ENCODE assay signal across 7 mouse cellular contexts in the genomic region with DNA sequence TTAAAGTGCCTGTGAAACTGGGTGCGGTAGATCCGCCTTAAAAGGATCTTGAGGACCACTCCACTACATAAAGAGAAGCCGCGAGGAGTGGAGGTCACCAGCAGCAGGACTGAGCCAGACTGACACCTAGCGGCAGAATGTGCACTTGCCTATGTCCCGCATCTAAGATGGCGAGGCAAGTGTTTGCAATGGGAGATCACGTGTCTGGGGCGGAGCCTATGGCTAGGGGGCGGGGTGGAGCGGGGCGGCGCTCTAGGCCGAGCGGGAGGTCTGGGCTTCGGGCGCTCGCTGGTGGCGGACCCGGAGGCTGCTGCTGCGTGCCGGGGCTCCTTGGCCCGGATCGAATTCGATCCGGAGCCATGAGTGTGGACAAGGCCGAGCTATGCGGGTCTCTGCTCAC. TPM values are rescaled to one million over a fixed set of nuclear protein-coding genes. Genes with fewer than 3 reads are reported as not detected.
DNase-seq lines count a peak whose midpoint lies in the region; ATAC-seq and TF ChIP-seq lines count a peak whose summit lies in the region.

A gene (plus strand): TSS at position 255 of the 400 bp plus-strand sequence.

- 0 out of 2 replicates have a peak, but pooled peaks cover 4% of the 10 kb centered on the region for H3K4me1 ChIP-seq in intestine, postnatal 0 days (replicated peaks; ENCODE audit: control insufficient read depth, insufficient read depth, low read length)
- peaks cover 28% of the 10 kb centered on the region for H3K4me1 ChIP-seq in midbrain, embryonic 12.5 days
- H3K4me1 ChIP-seq in small intestine, adult 2 months (ENCODE audit: control insufficient read depth, insufficient read depth, insufficient read length, low read length): peaks cover 22% of the 10 kb centered on the region; the same call in 1 of the 2 replicates

- ATAC-seq in intestine, postnatal 0 days: peak; percentile 84
- ATAC-seq in midbrain, embryonic 12.5 days (ENCODE audit: low FRiP score, low read depth): peak; percentile 92

- no peaks in the 10 kb centered on the region for H3K27me3 ChIP-seq in intestine, postnatal 0 days (replicated peaks; ENCODE audit: control insufficient read depth, insufficient read depth, low read length)
- H3K27me3 ChIP-seq in midbrain, embryonic 12.5 days: peaks cover 63% of the 10 kb centered on the region
- H3K27me3 ChIP-seq in small intestine, adult 2 months (ENCODE audit: control insufficient read depth, insufficient read depth, low read length): no peaks in the 10 kb centered on the region

- H3K27ac ChIP-seq in intestine, postnatal 0 days (ENCODE audit: low read depth, low read length): peak within 1 kb of the TSS; percentile 89
- H3K27ac ChIP-seq in midbrain, embryonic 12.5 days (replicated peaks): peak within 1 kb of the TSS; percentile 65
- H3K27ac ChIP-seq in small intestine, adult 2 months (ENCODE audit: insufficient read depth, low read depth, low read length): peak within 1 kb of the TSS; percentile 93

- TF ChIP-seq POLR2A in small intestine, adult 2 months (IDR thresholded peaks at IDR 0.05; ENCODE audit: low read depth, low read length): peak; percentile 84

- intact Hi-C loops in left cerebral cortex, postnatal 4 days (cut with DNase I): no loop called here

- no peaks in the 10 kb centered on the region for H3K9me3 ChIP-seq in intestine, postnatal 0 days (ENCODE audit: control insufficient read depth)
- no peaks in the 10 kb centered on the region for H3K9me3 ChIP-seq in midbrain, embryonic 12.5 days

- H3K36me3 ChIP-seq in intestine, postnatal 0 days (ENCODE audit: control insufficient read depth, insufficient read depth): peaks cover 11% of the 10 kb centered on the region; the same call in 1 of the 2 replicates
- H3K36me3 ChIP-seq in midbrain, embryonic 12.5 days: no peaks in the 10 kb centered on the region
- H3K36me3 ChIP-seq in small intestine, adult 2 months (ENCODE audit: control insufficient read depth, insufficient read depth, low read length): peaks cover 8% of the 10 kb centered on the region

- WGBS in intestine, postnatal 0 days: 0% methylated on average over 28 of the region's 28 CpGs
- under 1% methylated on average over 28 of the region's 28 CpGs for WGBS in midbrain, embryonic 12.5 days
- under 1% methylated on average over 28 of the region's 28 CpGs for WGBS in small intestine, adult 2 months

- H3K4me2 ChIP-seq in intestine, postnatal 0 days (replicated peaks; ENCODE audit: low read depth): peak within 1 kb of the TSS; percentile 68
- H3K4me2 ChIP-seq in midbrain, embryonic 12.5 days (replicated peaks): peak within 1 kb of the TSS; percentile 92

- H3K4me3 ChIP-seq in intestine, postnatal 0 days (ENCODE audit: low read depth, low read length): peak within 1 kb of the TSS; percentile 40
- peak within 1 kb of the TSS; percentile 59 for H3K4me3 ChIP-seq in midbrain, embryonic 12.5 days
- peak within 1 kb of the TSS; percentile 75 for H3K4me3 ChIP-seq in small intestine, adult 2 months (ENCODE audit: low read depth, low read length)

- DNase-seq in adrenal gland, adult 8-10 months: peak; percentile 94
- DNase-seq in embryo, embryonic 9.5 days (ENCODE audit: extremely low spot score): peak; percentile 97
- no peak for DNase-seq in gonadal fat pad, adult 2 months (ENCODE audit: low read depth)
- DNase-seq in left cerebral cortex, postnatal 4 days: peak; percentile 98

- peak within 1 kb of the TSS; percentile 38 for H3K9ac ChIP-seq in intestine, postnatal 0 days (ENCODE audit: low read depth, low read length)
- H3K9ac ChIP-seq in midbrain, embryonic 12.5 days (replicated peaks): peak within 1 kb of the TSS; percentile 75

- peak; percentile 97 for TF ChIP-seq CTCF in intestine, postnatal 0 days (IDR thresholded peaks at IDR 0.05; ENCODE audit: low read depth)
- TF ChIP-seq CTCF in small intestine, adult 2 months (IDR thresholded peaks at IDR 0.05; ENCODE audit: extremely low read depth, insufficient read length, insufficient replicate concordance, low read depth, low read length): peak; percentile 90

RNA-seq across cellular contexts. Expression of the gene that starts here (rescaled TPM):
- 10 to 100 TPM in 2 of 4 experiments, 1 to 10 TPM in 2; 6.2 to 12.7 (median 10.5) TPM for total RNA-seq in adrenal gland, adult 8-10 months (2022)
- polyA plus RNA-seq in gonadal fat pad, adult 2 months (2012; rRNA removed): 16.5 and 24.7 TPM in 2 replicates
- 68.6 and 75.4 TPM in 2 replicates for polyA plus RNA-seq in intestine, postnatal 0 days (2015; fragmentation: Nextera tagmentation; extraction: Ambion mirVana)
- 10 to 100 TPM; 28.3 to 32.5 TPM for total RNA-seq in left cerebral cortex, postnatal 4 days (2021)
- polyA plus RNA-seq in midbrain, embryonic 12.5 days (2016; fragmentation: Nextera tagmentation; extraction: Ambion mirVana): 17.7 and 18.7 TPM in 2 replicates
- polyA plus RNA-seq in small intestine, adult 2 months (2012; rRNA removed): 26.3 and 56.9 TPM in 2 replicates
